Mouse (Mus musculus) kidney, adult 2 months (tissue): ENCODE measurements around the gene Kcnj14.

ENCODE experiments used
- CTCF ChIP-seq: fragments of 200-500 bp; conservative IDR thresholded peaks from 2 replicates; pipeline ENCODE4 v1.5.1; 2011; ENCODE audit warnings: low read depth, mild to moderate bottlenecking, control low read depth, low read length, moderate library complexity, mixed read lengths; ENCODE audit not compliant: insufficient read depth, insufficient read length
- POLR2A ChIP-seq: fragments of 200-500 bp; IDR thresholded peaks from one replicate; pipeline ENCODE4 v1.6.1; 2011; ENCODE audit warnings: low read depth, low read length, control low read depth

- TF ChIP-seq CTCF (no peak), POLR2A (no peak)
Measured at GRCm38 (mm10) chr7:45869107-45869670, 44.6 kb upstream of the Kcnj14 start.
